Mouse (Mus musculus) midbrain, embryonic 13.5 days (tissue): ENCODE measurements around the gene Zbtb7a. TPM values are rescaled to one million over a fixed set of nuclear protein-coding genes. Genes with fewer than 3 reads are reported as not detected.
A peak's percentile ranks its signal among the peaks of the same experiment; 100 is the strongest.
"Not testable (repeated sequence)": the region's sequence is repeated elsewhere in the genome, so short reads cannot be mapped to it uniquely, and the experiment has no call there.

Experiments
- ATAC-seq: fragments of 200-750 bp; cut with Nextera tagmentation; 2 replicates; pipeline ENCODE4 v1.8.0; 2017; ENCODE audit warnings: mild to moderate bottlenecking, moderate TSS enrichment, moderate library complexity
- H3K27ac ChIP-seq: fragments of 300-500 bp; sonication (generic); 2 replicates; pipeline ENCODE4 v1.5.1; 2015; ENCODE audit warnings: inconsistent platforms, mild to moderate bottlenecking, moderate library complexity
- H3K27me3 ChIP-seq: fragments of 300-500 bp; sonication (generic); 2 replicates; pipeline ENCODE4 v1.6.1; 2015; ENCODE audit warnings: mild to moderate bottlenecking, inconsistent platforms
- H3K36me3 ChIP-seq: fragments of 300-500 bp; sonication (generic); 2 replicates; pipeline ENCODE4 v1.6.1; 2015; ENCODE audit warnings: mild to moderate bottlenecking, inconsistent platforms
- H3K4me1 ChIP-seq: fragments of 300-500 bp; sonication (generic); replicated peaks from 2 replicates; pipeline ENCODE4 v1.6.1; 2015; ENCODE audit warnings: inconsistent platforms
- H3K4me2 ChIP-seq: fragments of 300-500 bp; sonication (generic); replicated peaks from 2 replicates; pipeline ENCODE4 v1.6.1; 2015; ENCODE audit warnings: moderate library complexity, mild to moderate bottlenecking, inconsistent platforms
- H3K4me3 ChIP-seq: fragments of 300-500 bp; sonication (generic); replicated peaks from 2 replicates; pipeline ENCODE4 v1.5.1; 2015; ENCODE audit warnings: mild to moderate bottlenecking, inconsistent platforms
- H3K9ac ChIP-seq: fragments of 300-500 bp; sonication (generic); replicated peaks from 2 replicates; pipeline ENCODE4 v1.6.1; 2015; ENCODE audit warnings: mild to moderate bottlenecking, inconsistent platforms
- H3K9me3 ChIP-seq: fragments of 300-500 bp; sonication (generic); 2 replicates; pipeline ENCODE4 v1.6.1; 2016; ENCODE audit warnings: mild to moderate bottlenecking, inconsistent platforms
- WGBS: fragments of 180-500 bp; shearing (Covaris S2); methylation state at CpG from one replicate; pipeline ENCODE4 v1.1.7; 2015; 5-methylcytosine and 5-hydroxymethylcytosine counted together
- polyA plus RNA-seq: library from polyadenylated mRNA; unstranded; fragments of >200 nt; fragmentation: Nextera tagmentation; extraction: Ambion mirVana; gene quantifications from 2 replicates; pipeline ENCODE4 v1.2.1, GENCODE M21; 2015

Zbtb7a gene
- polyA plus RNA-seq, 1 experiment from 2014 or later: 15.2 TPM

DNA sequence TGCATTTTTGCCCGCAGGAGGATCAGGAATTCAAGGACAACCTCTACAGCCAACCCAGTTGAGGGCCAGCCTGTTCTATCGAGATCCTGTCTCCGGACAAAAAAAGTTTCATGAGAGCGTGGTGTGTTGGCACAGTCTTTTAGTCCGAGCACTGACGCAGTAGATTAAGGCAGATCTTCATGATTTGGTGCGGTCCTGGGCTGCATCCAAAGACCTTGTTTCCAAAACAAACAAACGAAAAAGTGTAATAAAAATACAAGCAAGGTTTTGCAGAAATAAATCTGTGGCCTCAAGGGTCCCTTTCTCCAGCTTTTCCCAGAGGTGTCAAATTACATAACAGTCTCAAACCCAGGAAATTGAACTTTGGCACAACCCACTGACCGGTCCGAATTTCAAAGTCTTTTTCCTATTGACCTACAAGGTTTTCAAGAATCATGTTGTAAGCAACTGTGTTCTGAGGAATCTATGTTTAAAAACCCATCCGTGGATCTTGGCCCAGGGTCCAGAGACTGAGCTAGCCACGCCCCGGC lies 41.0 kb downstream of the Zbtb7a start:
- Histone ChIP-seq H3K4me1 (peaks cover 61% of the 10 kb centered on the region), H3K4me2 (peak overlapping the region; percentile 95), H3K27me3 (no peaks in the 10 kb centered on the region), H3K36me3 (peaks cover 37% of the 10 kb centered on the region), H3K9ac (peak overlapping the region; percentile 55; the same call in 1 of the 2 replicates), H3K9me3 (no peaks in the 10 kb centered on the region), H3K27ac (peak overlapping the region; percentile 96), H3K4me3 (peak overlapping the region; percentile 100)
- WGBS: 7% methylated on average over 13 of the region's 13 CpGs
- no peak for ATAC-seq

DNA sequence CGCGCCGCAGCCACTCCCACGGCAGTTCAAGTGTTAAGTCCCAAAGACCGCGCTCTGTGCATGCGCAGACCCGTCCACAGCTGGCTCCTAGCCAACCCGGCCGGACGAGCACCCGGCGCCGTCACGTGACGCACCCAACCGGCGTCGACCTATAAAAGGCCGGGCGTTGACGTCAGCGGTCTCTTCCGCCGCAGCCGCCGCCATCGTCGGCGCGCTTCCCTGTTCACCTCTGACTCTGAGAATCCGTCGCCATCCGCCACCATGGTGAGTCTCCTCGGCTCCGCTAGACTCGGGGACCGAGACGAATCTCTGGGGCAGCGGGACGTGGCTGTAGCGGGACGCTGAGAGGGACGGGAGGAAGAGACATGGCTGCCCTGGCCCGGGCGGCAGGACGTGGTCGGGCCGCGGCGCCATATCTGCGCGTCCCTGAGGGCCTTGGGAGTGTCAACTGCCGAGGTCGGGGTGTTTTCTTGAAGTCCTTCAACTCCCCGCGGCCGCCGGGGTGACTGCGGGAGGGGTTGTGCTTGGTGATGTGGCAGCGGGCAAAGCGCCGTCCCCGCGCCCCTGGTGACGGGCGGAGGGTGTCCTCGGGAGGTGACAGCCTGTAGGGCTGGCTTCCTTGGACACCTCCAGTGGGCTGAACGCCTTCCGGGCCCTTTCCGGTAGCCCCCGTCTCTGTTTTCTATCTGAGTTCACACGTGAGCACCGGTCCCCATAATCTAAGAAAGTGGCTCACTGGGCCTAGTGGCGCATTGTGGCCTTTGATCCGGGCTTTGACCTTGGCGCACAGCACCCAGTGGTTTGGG lies 41.6 kb downstream of the Zbtb7a start, which contains the start of gene Eef2:
Gene Eef2, plus strand, starts transcription at position 166 of the 806 bp plus-strand sequence.
- ATAC-seq: peak; percentile 74
- WGBS: under 1% methylated on average over 77 of the region's 77 CpGs
- Histone ChIP-seq H3K27me3 (no peaks in the 10 kb centered on the region), H3K9me3 (no peaks in the 10 kb centered on the region), H3K4me2 (peak within 1 kb of the TSS; percentile 95), H3K36me3 (peaks cover 44% of the 10 kb centered on the region), H3K9ac (peak within 1 kb of the TSS; percentile 99), H3K27ac (peak within 1 kb of the TSS; percentile 96), H3K4me1 (peaks cover 61% of the 10 kb centered on the region), H3K4me3 (peak within 1 kb of the TSS; percentile 100)

DNA sequence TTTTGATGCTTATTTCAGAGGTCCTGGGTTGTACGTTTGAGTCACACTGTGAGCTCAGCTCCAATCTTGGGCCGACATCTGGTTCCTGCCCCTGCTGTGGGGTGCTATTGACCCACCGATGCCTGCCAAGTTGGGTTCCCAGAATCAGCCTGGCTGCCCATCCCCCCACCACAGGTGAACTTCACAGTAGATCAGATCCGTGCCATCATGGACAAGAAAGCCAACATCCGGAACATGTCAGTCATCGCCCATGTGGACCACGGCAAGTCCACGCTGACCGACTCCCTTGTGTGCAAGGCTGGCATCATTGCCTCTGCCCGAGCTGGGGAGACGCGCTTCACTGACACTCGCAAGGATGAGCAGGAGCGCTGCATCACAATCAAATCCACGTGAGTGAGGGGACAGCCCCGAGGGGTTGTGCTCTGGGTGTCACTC lies 42.5 kb downstream of the Zbtb7a start:
- Histone ChIP-seq H3K27ac (peak overlapping the region; percentile 96), H3K4me3 (peak overlapping the region; percentile 100), H3K9ac (peak overlapping the region; percentile 99), H3K36me3 (peaks cover 51% of the 10 kb centered on the region), H3K9me3 (no peaks in the 10 kb centered on the region), H3K4me2 (peak overlapping the region; percentile 95), H3K4me1 (peaks cover 69% of the 10 kb centered on the region), H3K27me3 (no peaks in the 10 kb centered on the region)
- ATAC-seq: no peak
- WGBS: 13% methylated on average over 16 of the region's 16 CpGs

DNA sequence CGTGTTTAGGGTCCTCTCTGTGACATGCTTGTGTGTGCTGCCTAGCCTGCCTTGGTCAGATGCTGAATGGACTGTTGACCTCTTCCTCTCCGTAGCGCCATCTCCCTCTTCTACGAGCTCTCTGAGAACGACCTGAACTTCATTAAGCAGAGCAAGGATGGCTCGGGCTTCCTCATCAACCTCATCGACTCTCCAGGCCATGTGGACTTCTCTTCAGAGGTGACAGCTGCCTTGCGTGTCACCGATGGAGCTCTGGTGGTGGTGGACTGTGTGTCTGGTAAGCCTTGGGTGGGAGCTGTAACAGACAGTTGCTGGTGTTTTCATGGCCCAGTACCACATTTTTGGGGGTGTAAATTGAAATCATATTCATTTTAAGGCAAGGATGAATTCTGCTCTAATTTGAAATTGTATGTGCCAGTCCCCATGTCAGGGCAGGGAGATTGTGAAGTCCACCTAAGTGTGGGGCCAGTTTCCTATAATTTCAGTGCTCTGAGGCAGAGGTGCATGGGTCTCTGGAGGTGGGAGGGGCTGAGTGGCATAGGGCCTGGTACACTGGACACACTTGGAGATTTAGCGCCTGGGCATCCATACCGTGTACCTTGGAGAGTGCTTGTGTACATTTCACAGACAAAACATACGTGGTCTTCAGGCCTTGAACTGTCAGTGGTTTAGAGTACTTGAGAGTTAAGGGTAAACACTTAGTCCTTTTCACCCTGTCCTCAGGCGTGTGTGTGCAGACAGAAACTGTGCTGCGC lies 43.1 kb downstream of the Zbtb7a start:
- Histone ChIP-seq H3K4me2 (peak overlapping the region; percentile 95), H3K36me3 (peaks cover 51% of the 10 kb centered on the region), H3K9me3 (no peaks in the 10 kb centered on the region), H3K27ac (no peak overlapping the region), H3K9ac (peak overlapping the region; percentile 99), H3K4me3 (peak overlapping the region; percentile 100), H3K27me3 (no peaks in the 10 kb centered on the region), H3K4me1 (peaks cover 65% of the 10 kb centered on the region)
- no peak for ATAC-seq
- 68% methylated on average over 14 of the region's 14 CpGs for WGBS

DNA sequence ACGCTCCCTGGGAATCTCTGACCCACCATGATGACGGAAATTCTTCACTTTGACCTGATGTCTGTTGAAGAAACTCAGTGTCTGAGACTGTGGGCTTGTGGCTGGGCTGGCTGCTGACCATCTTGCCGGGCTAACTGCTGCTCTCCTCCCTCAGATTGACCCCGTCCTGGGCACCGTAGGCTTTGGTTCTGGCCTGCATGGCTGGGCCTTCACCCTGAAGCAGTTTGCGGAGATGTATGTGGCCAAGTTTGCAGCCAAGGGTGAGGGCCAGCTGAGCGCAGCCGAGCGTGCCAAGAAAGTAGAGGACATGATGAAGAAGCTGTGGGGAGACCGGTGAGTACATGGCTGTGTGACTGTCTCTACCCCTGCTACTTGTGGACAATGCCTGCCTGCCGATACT lies 43.9 kb downstream of the Zbtb7a start:
- Histone ChIP-seq H3K27ac (no peak overlapping the region), H3K9me3 (no peaks in the 10 kb centered on the region), H3K36me3 (peaks cover 52% of the 10 kb centered on the region), H3K9ac (no peak overlapping the region), H3K4me3 (0 out of 2 replicates have a peak overlapping the region, but pooled peaks have one; percentile 100), H3K27me3 (no peaks in the 10 kb centered on the region), H3K4me2 (no peak overlapping the region), H3K4me1 (peaks cover 63% of the 10 kb centered on the region)
- 94% methylated on average over 11 of the region's 11 CpGs for WGBS
- ATAC-seq: no peak

DNA sequence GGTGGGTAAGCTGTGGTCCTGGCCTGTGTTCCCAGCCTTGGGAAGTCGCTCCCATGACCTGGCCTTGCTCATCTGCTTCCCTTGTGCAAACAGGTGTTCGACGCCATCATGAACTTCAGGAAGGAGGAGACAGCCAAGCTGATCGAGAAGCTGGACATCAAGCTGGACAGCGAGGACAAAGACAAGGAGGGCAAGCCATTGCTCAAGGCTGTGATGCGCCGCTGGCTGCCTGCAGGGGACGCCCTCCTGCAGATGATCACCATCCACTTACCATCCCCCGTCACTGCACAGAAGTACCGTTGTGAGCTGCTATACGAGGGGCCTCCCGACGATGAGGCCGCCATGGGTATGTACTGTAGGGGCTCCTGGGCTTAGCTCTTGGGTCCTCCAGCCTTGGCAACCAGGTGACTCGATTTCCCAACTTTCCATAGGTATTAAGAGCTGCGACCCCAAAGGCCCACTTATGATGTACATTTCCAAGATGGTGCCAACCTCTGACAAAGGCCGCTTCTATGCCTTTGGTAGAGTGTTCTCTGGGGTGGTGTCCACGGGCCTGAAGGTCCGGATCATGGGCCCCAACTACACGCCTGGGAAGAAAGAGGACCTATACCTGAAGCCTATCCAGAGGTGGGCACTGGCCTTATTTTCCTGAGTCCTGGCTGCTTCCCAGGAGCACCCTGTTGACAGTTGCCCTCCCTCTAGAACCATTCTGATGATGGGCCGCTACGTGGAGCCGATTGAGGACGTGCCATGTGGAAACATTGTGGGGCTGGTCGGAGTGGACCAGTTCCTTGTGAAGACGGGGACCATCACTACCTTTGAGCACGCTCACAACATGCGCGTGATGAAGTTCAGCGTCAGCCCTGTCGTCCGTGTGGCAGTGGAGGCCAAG lies 44.7 kb downstream of the Zbtb7a start:
- Histone ChIP-seq H3K4me1 (peaks cover 58% of the 10 kb centered on the region), H3K9ac (no peak overlapping the region), H3K36me3 (peaks cover 60% of the 10 kb centered on the region), H3K27me3 (no peaks in the 10 kb centered on the region), H3K27ac (0 out of 2 replicates have a peak overlapping the region, but pooled peaks have one; percentile 20), H3K4me2 (no peak overlapping the region), H3K9me3 (no peaks in the 10 kb centered on the region), H3K4me3 (no peak overlapping the region)
- ATAC-seq: no peak
- WGBS: 91% methylated on average over 32 of the region's 32 CpGs

DNA sequence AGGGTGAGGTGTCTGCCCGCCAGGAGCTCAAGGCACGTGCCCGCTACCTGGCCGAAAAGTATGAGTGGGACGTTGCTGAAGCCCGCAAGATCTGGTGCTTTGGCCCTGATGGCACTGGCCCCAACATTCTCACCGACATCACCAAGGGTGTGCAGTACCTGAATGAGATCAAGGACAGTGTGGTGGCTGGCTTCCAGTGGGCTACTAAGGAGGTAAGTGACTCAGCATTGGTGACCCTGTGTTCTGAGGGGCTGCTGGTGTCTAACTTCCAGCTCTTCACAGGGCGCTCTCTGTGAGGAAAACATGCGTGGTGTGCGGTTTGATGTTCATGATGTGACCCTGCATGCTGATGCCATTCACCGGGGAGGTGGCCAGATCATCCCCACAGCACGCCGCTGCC lies 45.9 kb downstream of the Zbtb7a start:
- 94% methylated on average over 13 of the region's 13 CpGs for WGBS
- H3K9ac ChIP-seq: no peak overlapping the region
- peaks cover 45% of the 10 kb centered on the region for H3K4me1 ChIP-seq
- ATAC-seq: no peak
- H3K36me3 ChIP-seq: peaks cover 71% of the 10 kb centered on the region
- H3K4me2 ChIP-seq: no peak overlapping the region
- no peak overlapping the region for H3K4me3 ChIP-seq
- H3K9me3 ChIP-seq: no peaks in the 10 kb centered on the region
- no peaks in the 10 kb centered on the region for H3K27me3 ChIP-seq
- no peak overlapping the region for H3K27ac ChIP-seq

DNA sequence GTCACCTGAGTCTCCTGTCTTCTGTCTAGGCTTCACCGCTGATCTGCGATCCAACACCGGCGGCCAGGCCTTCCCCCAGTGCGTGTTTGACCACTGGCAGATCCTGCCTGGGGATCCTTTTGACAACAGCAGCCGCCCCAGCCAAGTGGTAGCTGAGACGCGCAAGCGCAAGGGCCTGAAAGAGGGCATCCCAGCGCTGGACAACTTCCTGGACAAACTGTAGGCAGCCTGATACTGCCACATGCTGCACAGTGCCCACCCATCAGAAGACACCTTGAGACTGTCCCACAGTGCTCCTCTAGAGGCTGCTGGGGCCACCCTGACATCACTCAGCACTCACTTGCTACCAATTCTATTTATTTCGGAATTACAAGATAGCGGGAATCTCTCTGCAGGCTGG lies 46.8 kb downstream of the Zbtb7a start:
- H3K9ac ChIP-seq, H3K4me2 ChIP-seq, H3K27me3 ChIP-seq, H3K9me3 ChIP-seq, ATAC-seq, H3K4me3 ChIP-seq: not testable (repeated sequence)
- WGBS: 82% methylated on average over 12 of the region's 12 CpGs
- Histone ChIP-seq H3K36me3 (peaks cover 77% of the 10 kb centered on the region), H3K27ac (peak overlapping the region; percentile 58), H3K4me1 (peaks cover 43% of the 10 kb centered on the region)

DNA sequence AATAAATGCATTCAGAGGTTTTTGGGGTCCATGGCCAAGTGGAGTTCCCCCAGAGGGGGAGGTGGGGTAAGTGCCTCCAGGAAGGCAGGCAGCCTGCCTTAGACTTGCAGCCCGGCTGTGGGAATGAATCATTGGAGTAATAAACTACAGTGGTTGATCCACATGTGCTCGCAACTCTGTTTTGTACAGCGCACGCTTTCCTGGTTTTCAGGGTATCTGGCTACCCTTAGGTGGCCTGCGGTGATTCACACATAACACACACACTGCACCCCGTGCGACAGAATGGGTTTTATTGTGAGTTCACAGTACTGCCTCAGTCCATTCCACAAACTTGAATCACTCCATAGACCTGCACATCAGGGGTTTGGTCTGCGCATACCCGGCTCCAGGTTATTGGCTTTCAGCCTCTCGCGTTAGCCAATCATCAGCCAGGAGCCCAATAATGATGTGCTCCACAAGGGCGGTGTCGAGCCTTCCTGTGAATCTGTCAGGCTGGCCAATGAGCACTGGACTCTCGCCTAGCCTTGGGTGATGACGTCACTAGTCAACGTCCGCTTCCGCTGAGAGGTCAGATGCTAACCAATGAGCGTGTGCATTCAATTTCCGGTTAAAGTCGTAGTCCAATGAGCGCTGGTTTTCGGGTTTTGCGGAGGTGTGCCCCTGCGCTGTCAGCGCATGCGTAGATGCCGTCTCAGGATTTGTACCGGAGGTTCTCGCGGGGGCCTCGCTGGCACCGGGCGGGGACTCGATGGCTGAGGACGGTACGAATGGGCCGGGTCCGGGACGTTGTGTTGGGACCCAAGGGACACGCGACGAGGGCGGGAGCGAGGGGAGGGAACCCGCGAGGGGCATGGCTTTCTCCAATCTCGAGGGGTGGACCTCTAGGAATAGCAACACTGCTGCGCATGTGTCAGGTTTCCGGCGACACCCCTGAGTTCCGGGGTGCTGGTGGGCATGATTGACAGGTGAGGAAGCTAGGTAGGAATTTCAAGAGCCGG lies 47.6 kb downstream of the Zbtb7a start, which contains the start of gene Dapk3:
Gene Dapk3, plus strand, starts transcription at position 670 of the 998 bp plus-strand sequence.
- peak; percentile 96 for ATAC-seq
- no peaks in the 10 kb centered on the region for H3K9me3 ChIP-seq
- peaks cover 82% of the 10 kb centered on the region for H3K36me3 ChIP-seq
- 4% methylated on average over 53 of the region's 53 CpGs for WGBS
- peak within 1 kb of the TSS; percentile 64 for H3K4me2 ChIP-seq
- H3K9ac ChIP-seq: peak within 1 kb of the TSS; percentile 72
- H3K27ac ChIP-seq: peak within 1 kb of the TSS; percentile 85
- H3K4me3 ChIP-seq: peak within 1 kb of the TSS; percentile 53
- H3K27me3 ChIP-seq: no peaks in the 10 kb centered on the region
- H3K4me1 ChIP-seq: peaks cover 36% of the 10 kb centered on the region

DNA sequence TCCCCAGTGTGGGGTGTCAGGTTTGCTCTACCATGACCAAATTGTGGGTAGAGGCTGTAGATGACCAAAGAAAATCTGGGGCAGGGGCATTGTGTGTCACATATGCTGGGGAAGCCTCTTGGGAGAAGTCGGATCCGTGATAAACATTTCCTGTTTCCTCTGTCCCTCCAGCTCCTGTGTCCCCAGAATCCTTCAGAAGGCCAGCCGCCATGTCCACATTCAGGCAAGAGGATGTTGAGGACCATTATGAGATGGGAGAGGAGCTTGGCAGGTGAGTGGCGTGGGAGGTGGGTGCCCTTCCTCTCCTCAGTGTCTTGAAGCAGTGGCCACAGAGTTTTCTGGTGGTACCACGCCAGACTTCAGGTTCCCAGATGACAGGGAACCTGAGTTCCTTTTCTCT lies 48.8 kb downstream of the Zbtb7a start, which contains the start of gene 4930442H23Rik:
Gene 4930442H23Rik, minus strand, starts transcription at position 45 of the 400 bp plus-strand sequence.
- peak within 1 kb of the TSS; percentile 72 for H3K9ac ChIP-seq
- peaks cover 76% of the 10 kb centered on the region for H3K36me3 ChIP-seq
- ATAC-seq: no peak
- H3K27me3 ChIP-seq: no peaks in the 10 kb centered on the region
- peak within 1 kb of the TSS; percentile 64 for H3K4me2 ChIP-seq
- H3K27ac ChIP-seq: peak within 1 kb of the TSS; percentile 85
- 89% methylated on average over 5 of the region's 5 CpGs for WGBS
- peak within 1 kb of the TSS; percentile 53 for H3K4me3 ChIP-seq
- H3K4me1 ChIP-seq: peaks cover 25% of the 10 kb centered on the region
- H3K9me3 ChIP-seq: no peaks in the 10 kb centered on the region
